Mouse (Mus musculus) CH12.LX (cell line): ENCODE measurements around the gene Dcxr. TPM values are rescaled to one million over a fixed set of nuclear protein-coding genes. Genes with fewer than 3 reads are reported as not detected.
A peak's percentile ranks its signal among the peaks of the same experiment; 100 is the strongest.

Source experiments
- DNase-seq: peaks from one replicate; pipeline ENCODE4 v3.0.0-alpha.2; 2013; ENCODE audit errors: extremely low read depth
- H3K27ac ChIP-seq: 2 replicates; pipeline ENCODE4 v1.5.1; 2012; ENCODE audit warnings: low read depth, mild to moderate bottlenecking, control low read depth, moderate library complexity; ENCODE audit not compliant: insufficient read depth
- H3K27me3 ChIP-seq: replicated peaks from 2 replicates; pipeline ENCODE3; 2012; ENCODE audit warnings: inconsistent platforms
- H3K36me3 ChIP-seq, 2 experiments: replicated peaks in 1 of 2; 2 replicates each; pipeline versions ENCODE3 to v1.6.1; 2012; ENCODE audit warnings: inconsistent platforms in 1 of 2, low read length in 1 of 2, mild to moderate bottlenecking in 1 of 2, mixed read lengths in 1 of 2, moderate library complexity in 1 of 2; ENCODE audit not compliant: control insufficient read depth in 1 of 2, insufficient read depth in 1 of 2
- H3K4me1 ChIP-seq, 2 experiments: 2 replicates each; pipeline ENCODE4 v1.6.1; 2012; ENCODE audit warnings: inconsistent platforms in 1 of 2, moderate library complexity in 1 of 2; ENCODE audit not compliant: insufficient read depth in 2 of 2, control insufficient read depth in 1 of 2
- H3K4me2 ChIP-seq: 2 replicates; pipeline ENCODE4 v1.6.1; 2012; ENCODE audit warnings: low read depth, mild to moderate bottlenecking, control low read depth; ENCODE audit not compliant: poor library complexity, insufficient read depth, severe bottlenecking
- H3K4me3 ChIP-seq, 3 experiments: fragments of 150-350 bp in 1 of 3; sonication (generic) in 1 of 3; replicated peaks in 1 of 3; 2 replicates each; pipeline versions ENCODE3 to v1.5.1; 2011 to 2012; ENCODE audit warnings: low read depth in 2 of 3, low read length in 2 of 3, mild to moderate bottlenecking in 2 of 3, moderate library complexity in 2 of 3, control low read depth in 1 of 3, improper control_type of control experiment in 1 of 3, inconsistent platforms in 1 of 3, mixed read lengths in 1 of 3; ENCODE audit not compliant: poor library complexity in 1 of 3
- H3K79me2 ChIP-seq: replicated peaks from 2 replicates; pipeline ENCODE4 v1.6.1; 2012; ENCODE audit warnings: mild to moderate bottlenecking, moderate library complexity; ENCODE audit not compliant: control insufficient read depth, poor library complexity, insufficient read depth, severe bottlenecking; ENCODE audit errors: extremely low read depth
- H3K9ac ChIP-seq: 2 replicates; pipeline ENCODE4 v1.6.1; 2012; ENCODE audit warnings: low read depth, mild to moderate bottlenecking, control low read depth, moderate library complexity; ENCODE audit not compliant: insufficient read depth
- H3K9me3 ChIP-seq: replicated peaks from 2 replicates; pipeline ENCODE3; 2012; ENCODE audit warnings: low read length, inconsistent platforms, mixed read lengths
- CHD2 ChIP-seq: IDR thresholded peaks from 2 replicates; pipeline ENCODE4 v1.6.1; 2011; ENCODE audit warnings: low read length, improper control_type of control experiment
- CTCF ChIP-seq, 2 experiments: IDR thresholded peaks in 1 of 2; conservative IDR thresholded peaks in 1 of 2; 2 replicates each; pipeline ENCODE4 v1.5.1; 2011 to 2012; ENCODE audit warnings: low read depth in 2 of 2, low read length in 2 of 2, improper control_type of control experiment in 1 of 2, inconsistent platforms in 1 of 2, mild to moderate bottlenecking in 1 of 2, moderate library complexity in 1 of 2
- ELF1 ChIP-seq: IDR thresholded peaks from 2 replicates; pipeline ENCODE4 v1.6.1; 2014; ENCODE audit warnings: low read depth, mild to moderate bottlenecking, inconsistent platforms, low read length, improper control_type of control experiment
- EP300 ChIP-seq: IDR thresholded peaks from 2 replicates; pipeline ENCODE4 v1.6.1; 2011; ENCODE audit warnings: low read length, improper control_type of control experiment
- JUND ChIP-seq: conservative IDR thresholded peaks from 2 replicates; pipeline ENCODE4 v1.6.1; 2011; ENCODE audit warnings: low read depth, low read length, improper control_type of control experiment
- MAFK ChIP-seq: IDR thresholded peaks from 2 replicates; pipeline ENCODE4 v1.6.1; 2011; ENCODE audit warnings: low read length, improper control_type of control experiment; ENCODE audit not compliant: insufficient replicate concordance
- MEF2A ChIP-seq: IDR thresholded peaks from 2 replicates; pipeline ENCODE4 v1.6.1; 2014; ENCODE audit warnings: low read depth, mild to moderate bottlenecking, inconsistent platforms, low read length, improper control_type of control experiment, borderline replicate concordance
- MXI1 ChIP-seq: IDR thresholded peaks from 2 replicates; pipeline ENCODE4 v1.6.1; 2011; ENCODE audit warnings: mild to moderate bottlenecking, low read depth, low read length, improper control_type of control experiment
- MYC ChIP-seq: IDR thresholded peaks from 2 replicates; pipeline ENCODE4 v1.6.1; 2011; ENCODE audit warnings: low read depth, mild to moderate bottlenecking, improper control_type of control experiment, low read length
- NELFE ChIP-seq: IDR thresholded peaks from 2 replicates; pipeline ENCODE4 v1.6.1; 2011; ENCODE audit warnings: low read depth, low read length, improper control_type of control experiment
- NRF1 ChIP-seq: IDR thresholded peaks from 2 replicates; pipeline ENCODE4 v1.6.1; 2014; ENCODE audit warnings: low read depth, mild to moderate bottlenecking, inconsistent platforms, low read length, improper control_type of control experiment, moderate library complexity
- PAX5 ChIP-seq: IDR thresholded peaks from 2 replicates; pipeline ENCODE4 v1.6.1; 2012; ENCODE audit warnings: low read length, inconsistent platforms, mixed read lengths
- POLR2A ChIP-seq: IDR thresholded peaks from 2 replicates; pipeline ENCODE4 v1.6.1; 2011; ENCODE audit warnings: low read depth, mild to moderate bottlenecking, improper control_type of control experiment, low read length
- RCOR1 ChIP-seq: conservative IDR thresholded peaks from 2 replicates; pipeline ENCODE4 v1.6.1; 2012; ENCODE audit warnings: low read depth, mild to moderate bottlenecking, inconsistent platforms, low read length, improper control_type of control experiment
- SIN3A ChIP-seq: IDR thresholded peaks from 2 replicates; pipeline ENCODE4 v1.6.1; 2012; ENCODE audit warnings: low read length, improper control_type of control experiment, inconsistent platforms
- SMC3 ChIP-seq: IDR thresholded peaks from 2 replicates; pipeline ENCODE4 v1.6.1; 2011; ENCODE audit warnings: low read depth, low read length, improper control_type of control experiment
- TCF12 ChIP-seq: IDR thresholded peaks from 2 replicates; pipeline ENCODE4 v1.6.1; 2014; ENCODE audit warnings: low read depth, mild to moderate bottlenecking, inconsistent platforms, low read length, improper control_type of control experiment
- UBTF ChIP-seq: IDR thresholded peaks from 2 replicates; pipeline ENCODE4 v1.6.1; 2012; ENCODE audit warnings: low read depth, mild to moderate bottlenecking, inconsistent platforms, low read length, improper control_type of control experiment, moderate library complexity
- USF2 ChIP-seq: conservative IDR thresholded peaks from 2 replicates; pipeline ENCODE4 v1.6.1; 2011; ENCODE audit warnings: low read depth, low read length, improper control_type of control experiment
- ZC3H11A ChIP-seq: IDR thresholded peaks from 2 replicates; pipeline ENCODE4 v1.6.1; 2012; ENCODE audit warnings: low read depth, mild to moderate bottlenecking, inconsistent platforms, low read length, improper control_type of control experiment
- ZNF384 ChIP-seq: IDR thresholded peaks from 2 replicates; pipeline ENCODE4 v1.6.1; 2012; ENCODE audit warnings: low read depth, low read length, improper control_type of control experiment, inconsistent platforms
- dilution Hi-C: fragments of 300-500 bp; cut with MboI; formaldehyde crosslinking; loops from 2 replicates; pipeline ENCODE4 v1.14.3; 2020; ENCODE audit warnings: low sequenced_read_pairs; ENCODE audit not compliant: extremely low pct_unique_long_range_greater_than_20kb, extremely low pct_ligation_motif_present
- in situ Hi-C: fragments of 300-500 bp; cut with MboI; formaldehyde crosslinking; loops from 3 replicates; pipeline ENCODE4 v1.14.3; 2019; ENCODE audit warnings: low sequenced_read_pairs, low pct_ligation_motif_present, low pct_unique_long_range_greater_than_20kb, mixed read lengths
- polyA plus RNA-seq: library from polyadenylated mRNA; unstranded; fragments of >175 nt; gene quantifications from 2 replicates; pipeline ENCODE4 v1.2.1, GENCODE M21; 2012; ENCODE audit warnings: low read depth; ENCODE audit not compliant: insufficient read length
- total RNA-seq, 2 experiments: library from RNA; depleted of rRNA; stranded (reverse); fragments of 300-350 nt in 1 of 2; fragments of >200 nt in 1 of 2; gene quantifications; 2 replicates each; pipeline ENCODE4 v1.2.3; 2012 to 2014

The Dcxr gene
- total and polyA plus RNA-seq, 3 experiments, result 23.3 to 74.7 (median 24.1) TPM

GRCm38 (mm10) chr11:120697741-120698140 is 29.3 kb downstream of the Dcxr start:
- in situ Hi-C loops (no loop called here), dilution Hi-C loops (no loop called here)
- Histone ChIP-seq H3K27me3 (no peaks in the 10 kb centered on the region), H3K9ac (no peak overlapping the region), H3K27ac (no peak overlapping the region), H3K9me3 (peaks cover 8% of the 10 kb centered on the region), H3K79me2 (no peaks in the 10 kb centered on the region)
- DNase-seq, result no peak
- no peak for TF ChIP-seq USF2
- no peak for TF ChIP-seq POLR2A
- TF ChIP-seq, all 38 proteins: peak for 0
- Histone ChIP-seq H3K4me1 (0 out of 4 replicates have a peak, but pooled peaks cover 2 to 5% of the 10 kb centered on the region in 2 experiments), H3K36me3 (peaks cover 56 to 95% of the 10 kb centered on the region in 2 experiments), H3K4me3 (no peak overlapping the region), H3K4me2 (no peak overlapping the region)

GRCm38 (mm10) chr11:120696568-120696967 is 30.5 kb downstream of the Dcxr start:
- peaks cover 8% of the 10 kb centered on the region for H3K9me3 ChIP-seq
- H3K4me3 ChIP-seq, result no peak overlapping the region
- no peak for DNase-seq
- no peak overlapping the region for H3K9ac ChIP-seq
- H3K79me2 ChIP-seq, result no peaks in the 10 kb centered on the region
- H3K27ac ChIP-seq, result no peak overlapping the region
- no peaks in the 10 kb centered on the region for H3K27me3 ChIP-seq
- no peak overlapping the region for H3K4me2 ChIP-seq
- peaks cover 55 to 98% of the 10 kb centered on the region in 2 experiments for H3K36me3 ChIP-seq
- dilution Hi-C loops, result no loop called here
- in situ Hi-C loops, result no loop called here
- TF ChIP-seq ZNF384 (no peak), RCOR1 (no peak), NELFE (no peak), MEF2A (no peak), SIN3A (no peak), CTCF (conservative IDR thresholded peaks at IDR 0.05 in 1 of 2, IDR thresholded peaks at IDR 0.05 in 1 of 2; ENCODE audit: low read depth in 2 of 2, low read length in 2 of 2) (peak; percentile 27 to 57), ELF1 (no peak)
- H3K4me1 ChIP-seq, result 0 out of 4 replicates have a peak, but pooled peaks cover 2 to 5% of the 10 kb centered on the region in 2 experiments

- H3K4me3 ChIP-seq, result no peak overlapping the region
- no peaks in the 10 kb centered on the region for H3K27me3 ChIP-seq
- peaks cover 49 to 95% of the 10 kb centered on the region in 2 experiments for H3K36me3 ChIP-seq
- DNase-seq, result no peak
- H3K9ac ChIP-seq, result no peak overlapping the region
- no peak for TF ChIP-seq MYC
- TF ChIP-seq PAX5, result no peak
- no peak for TF ChIP-seq MAFK
- TF ChIP-seq MXI1, result no peak
- no peak for TF ChIP-seq CHD2
- no peak for TF ChIP-seq NRF1
- TF ChIP-seq JUND, result no peak
- no peak for TF ChIP-seq ZC3H11A
- TF ChIP-seq EP300, result no peak
- TF ChIP-seq NELFE, result no peak
- no peak for TF ChIP-seq CTCF (conservative IDR thresholded peaks at IDR 0.05 in 1 of 2, IDR thresholded peaks at IDR 0.05 in 1 of 2; ENCODE audit: low read depth in 2 of 2, low read length in 2 of 2)
- TF ChIP-seq SMC3, result no peak
- TF ChIP-seq UBTF, result no peak
- TF ChIP-seq TCF12, result no peak
- TF ChIP-seq, all 38 proteins: peak for 0
- no peak overlapping the region for H3K27ac ChIP-seq
- peaks cover 8% of the 10 kb centered on the region for H3K9me3 ChIP-seq
- in situ Hi-C loops (no loop called here), dilution Hi-C loops (no loop called here)
- H3K4me1 ChIP-seq, result 0 out of 4 replicates have a peak, but pooled peaks cover 2 to 5% of the 10 kb centered on the region in 2 experiments
- no peaks in the 10 kb centered on the region for H3K79me2 ChIP-seq
- H3K4me2 ChIP-seq, result no peak overlapping the region
Observed at GRCm38 (mm10) chr11:120695641-120696040, 31.4 kb downstream of the Dcxr start.
